Mouse (Mus musculus) left cerebral cortex, postnatal 4 days (tissue): ENCODE results near the gene Tead2. TPM values are rescaled to one million over a fixed set of nuclear protein-coding genes. Genes with fewer than 3 reads are reported as not detected.
"Not testable (repeated sequence)": the region's sequence is repeated elsewhere in the genome, so short reads cannot be mapped to it uniquely, and the experiment has no call there.

ENCODE experiments used
- DNase-seq: peaks from one replicate; pipeline ENCODE4 v3.0.0-alpha.2; 2022
- intact Hi-C: fragments of 180-260 bp; cut with DNase I; formaldehyde crosslinking; loops from one replicate; pipeline ENCODE4 v1.15.1; 2025
- microRNA-seq: library from miRNA; unstranded; fragments of <30 nt; microRNA quantifications from one replicate; pipeline ENCODE4 v1.2.0, GENCODE M21; 2022
- total RNA-seq, 2 experiments: library from RNA; stranded (reverse); gene quantifications; 2 replicates each; pipeline ENCODE4 v1.2.3; 2021

Gene Tead2
- total RNA-seq, 2 experiments from 2014 or later, result 15.1 to 17.6 TPM

DNA sequence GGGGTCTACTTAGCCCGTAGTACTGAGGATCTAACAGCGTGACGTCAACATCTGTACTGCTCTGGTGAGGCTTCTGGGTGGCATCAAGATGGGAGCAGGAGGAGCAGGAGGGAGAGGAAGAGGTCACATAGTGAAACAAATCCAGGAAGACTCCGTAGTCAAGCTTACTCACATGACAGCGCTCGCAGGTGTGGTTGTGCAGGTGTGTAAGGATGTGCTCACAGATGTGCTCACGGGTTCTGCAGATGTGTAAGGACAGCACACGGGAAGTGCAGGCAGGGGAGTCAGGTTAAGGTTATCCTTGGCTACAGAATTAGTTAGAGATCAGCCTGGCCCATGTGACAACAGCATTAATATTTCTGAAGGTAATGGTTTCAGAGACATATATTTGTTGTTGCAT is 38.3 kb downstream of the Tead2 start:
- no peak for DNase-seq
- intact Hi-C loops, result no loop called here

DNA sequence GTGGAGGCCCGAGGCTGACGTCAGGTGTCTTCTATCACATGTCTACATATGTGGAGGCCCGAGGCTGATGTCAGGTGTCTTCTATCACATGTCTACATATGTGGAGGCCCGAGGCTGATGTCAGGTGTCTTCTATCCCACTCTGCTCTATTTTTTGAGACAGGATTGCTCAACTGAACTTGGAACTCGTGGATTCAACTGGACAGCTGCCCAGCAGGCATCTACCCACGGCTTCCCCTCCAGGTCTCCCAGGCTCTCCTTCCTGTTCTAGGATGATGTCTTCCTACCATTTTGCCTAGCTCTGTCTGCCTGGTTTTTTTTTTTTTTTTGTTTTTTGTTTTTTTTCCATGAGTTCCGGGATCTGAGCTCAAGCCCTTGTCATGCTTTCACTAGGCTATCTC is 40.3 kb downstream of the Tead2 start:
- DNase-seq, intact Hi-C loops: not testable (repeated sequence)

DNA sequence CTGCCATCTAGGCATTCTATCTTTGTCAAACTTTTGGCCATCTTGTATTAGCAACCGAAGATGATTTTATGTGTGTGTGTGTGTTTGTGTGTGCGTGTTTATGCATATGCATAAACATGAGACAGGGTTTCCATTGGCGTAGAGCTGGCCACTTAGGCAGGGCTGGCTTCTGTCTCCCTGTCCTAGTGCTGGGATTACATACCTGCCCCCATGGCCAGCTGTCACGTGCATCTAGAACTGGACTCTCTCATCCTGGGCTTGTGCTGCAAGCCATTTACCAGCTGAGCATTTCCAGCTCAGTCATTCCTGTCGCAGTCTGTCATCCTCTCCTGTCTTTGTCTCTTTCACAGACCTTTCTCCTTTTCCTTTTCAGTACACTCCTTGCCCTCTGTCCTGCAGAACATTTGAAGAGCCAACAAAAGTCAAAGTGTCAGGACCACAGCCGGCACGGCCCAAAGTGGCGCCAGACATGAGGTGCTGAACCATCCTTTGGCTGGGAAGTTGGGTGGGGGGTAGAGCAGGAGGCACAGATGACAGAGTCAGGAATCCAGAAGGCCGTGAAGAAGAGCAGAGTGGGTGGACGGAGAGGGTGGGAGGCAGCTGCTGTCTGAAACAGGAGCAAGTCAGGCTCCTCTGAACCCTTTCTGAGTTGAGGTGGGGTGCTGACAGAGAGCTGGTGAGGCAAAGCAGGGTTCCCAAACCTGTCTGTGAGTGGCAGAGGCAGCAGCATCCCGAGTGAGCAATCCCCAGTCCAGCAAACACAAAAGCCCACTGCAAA is 41.7 kb downstream of the Tead2 start:
- intact Hi-C loops, result no loop called here
- DNase-seq, result no peak

DNA sequence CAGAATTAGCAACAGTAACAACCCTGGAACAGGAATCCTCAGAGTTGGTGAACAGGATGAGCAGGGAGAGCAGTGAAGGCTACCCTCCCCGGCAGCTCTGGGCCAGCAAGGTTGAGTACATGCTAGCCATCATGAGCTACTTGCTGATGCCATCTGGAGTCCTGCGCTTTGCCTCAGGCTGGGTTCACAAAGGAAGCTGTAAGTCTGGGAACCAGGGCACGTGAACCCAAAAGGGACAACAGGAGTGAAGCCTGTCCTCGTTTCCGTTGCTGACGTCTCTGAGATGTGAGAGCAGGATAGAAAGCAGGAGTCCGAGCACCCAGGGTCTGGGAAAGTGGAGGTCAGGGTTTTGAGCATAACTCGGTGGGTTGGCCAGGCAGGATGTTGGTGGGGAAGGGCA is 43.7 kb downstream of the Tead2 start:
- no peak for DNase-seq
- intact Hi-C loops, result no loop called here

DNA sequence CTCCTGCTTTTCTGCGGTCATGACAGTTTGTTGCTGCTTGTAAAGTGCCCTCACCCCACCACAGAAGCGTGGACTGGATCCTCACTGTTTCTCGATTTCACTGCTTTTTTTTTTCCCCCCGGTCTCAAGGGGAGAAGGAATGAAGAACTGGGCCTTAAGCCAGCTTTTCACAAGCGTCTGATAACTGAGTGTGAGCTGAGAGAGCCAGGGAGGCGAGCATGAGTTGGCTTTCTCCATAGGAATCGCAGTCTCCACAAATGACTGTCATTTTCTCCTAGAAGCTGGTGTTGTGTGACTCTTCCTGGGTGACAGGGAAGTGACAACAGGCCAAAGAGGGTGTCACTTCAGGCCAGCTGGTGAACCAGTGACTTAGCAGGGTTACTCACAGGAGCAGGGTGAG is 46.7 kb downstream of the Tead2 start:
- intact Hi-C loops, result no loop called here
- DNase-seq, result no peak

DNA sequence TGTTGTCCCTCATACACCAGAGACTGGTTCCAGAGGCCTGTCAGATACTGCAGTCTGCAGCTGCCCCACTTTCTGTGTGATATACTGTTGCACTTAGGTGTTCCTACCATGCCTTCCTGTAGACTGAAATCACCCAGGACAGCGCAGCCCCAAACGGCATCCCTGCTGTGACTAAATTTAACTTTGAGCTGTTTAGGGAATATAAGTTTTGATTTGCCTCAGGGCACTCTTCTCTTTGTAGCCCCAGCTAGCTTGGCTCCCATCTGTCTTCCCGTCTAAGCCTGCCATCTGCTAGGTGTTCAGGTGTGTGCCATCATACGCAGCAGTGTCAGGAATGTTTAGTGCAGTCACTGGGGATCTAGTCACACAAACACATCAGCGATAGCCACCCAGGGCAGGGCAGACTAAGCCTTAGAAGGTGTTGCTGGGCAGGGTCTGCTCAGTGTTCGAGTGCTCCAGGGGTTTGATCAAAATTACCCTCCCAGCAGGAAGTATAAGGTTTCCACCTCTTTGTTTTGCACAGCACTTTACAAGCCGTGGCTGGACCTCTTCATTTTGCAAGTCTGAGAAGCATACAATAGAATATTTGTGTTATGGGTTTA is 47.6 kb downstream of the Tead2 start:
- DNase-seq, result no peak

DNA sequence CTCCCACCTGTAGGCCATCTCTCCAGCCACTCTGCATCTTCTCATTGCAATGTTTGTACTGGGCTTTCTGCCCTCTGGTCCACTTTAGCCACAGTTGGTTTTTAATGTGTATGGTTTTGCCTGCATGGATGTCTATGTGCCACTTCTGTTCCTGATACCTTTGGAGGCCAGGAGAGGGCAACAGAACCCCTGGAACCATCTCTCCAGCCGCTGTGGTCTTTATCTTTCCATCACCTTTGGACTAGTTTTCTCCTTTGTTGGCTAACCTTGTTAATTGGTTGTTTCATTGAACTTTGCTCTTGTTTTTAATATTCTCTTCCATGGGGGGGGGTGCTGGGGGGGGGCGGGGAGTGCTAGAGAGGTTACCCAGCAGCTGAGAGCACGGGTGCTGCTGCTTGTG is 48.8 kb downstream of the Tead2 start:
- no peak for DNase-seq
- intact Hi-C loops, result no loop called here

More for the DNA sequence above, 47.6 kb downstream of the Tead2 start:
- intact Hi-C loops, result no loop called here

DNA sequence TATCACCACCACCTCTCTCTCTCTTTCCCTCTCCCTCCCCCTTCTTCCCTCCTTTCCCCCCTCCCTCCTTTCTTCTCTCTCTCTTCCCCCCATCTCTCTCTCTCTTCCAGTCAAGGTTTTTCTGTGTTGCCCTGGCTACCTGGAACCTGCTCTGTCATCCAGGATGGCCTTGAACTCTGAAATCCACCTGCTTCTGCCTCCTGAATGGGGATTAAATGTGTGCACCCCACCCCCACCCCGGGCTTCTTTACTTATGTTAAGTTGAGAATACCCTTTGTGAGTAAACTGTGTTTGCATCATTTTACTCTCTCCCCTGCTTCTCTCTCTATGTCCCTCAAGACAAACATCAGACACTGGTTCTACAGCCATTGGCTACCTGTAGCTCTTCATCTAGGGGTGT is 50.0 kb downstream of the Tead2 start:
- no peak for DNase-seq

DNA sequence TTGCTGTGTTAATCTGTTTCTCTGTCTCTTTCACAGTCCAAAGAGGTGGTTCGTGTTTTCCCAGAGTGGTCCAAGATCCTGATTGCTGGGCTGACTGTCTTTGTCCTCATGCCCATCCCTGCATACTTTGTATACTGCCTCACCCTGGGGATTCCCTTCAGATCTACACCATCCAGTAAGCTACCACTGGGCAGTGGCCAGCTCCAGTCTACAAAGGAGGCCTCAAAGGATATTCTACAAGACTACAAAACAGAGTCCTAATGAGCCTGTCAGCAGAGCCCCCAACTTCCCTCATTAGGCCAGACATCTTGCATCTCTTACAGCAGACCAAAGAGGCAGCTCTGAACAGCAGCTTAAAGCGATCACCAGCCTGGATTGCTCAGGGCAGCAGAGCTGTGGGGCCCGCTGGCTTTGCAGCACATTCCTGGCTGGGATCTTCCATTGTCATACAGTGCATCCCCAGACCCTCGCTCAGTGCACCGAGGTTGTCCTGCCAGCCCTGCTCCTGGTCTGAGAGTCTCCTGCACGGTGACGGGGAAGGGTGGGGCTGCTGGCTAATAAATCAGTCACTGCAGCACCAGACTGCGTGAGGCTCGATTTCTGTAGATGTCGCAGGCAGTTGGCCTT is 57.3 kb downstream of the Tead2 start:
- intact Hi-C loops, result no loop called here
- no peak for DNase-seq

More for the DNA sequence above, 50.0 kb downstream of the Tead2 start:
- intact Hi-C loops, result no loop called here

DNA sequence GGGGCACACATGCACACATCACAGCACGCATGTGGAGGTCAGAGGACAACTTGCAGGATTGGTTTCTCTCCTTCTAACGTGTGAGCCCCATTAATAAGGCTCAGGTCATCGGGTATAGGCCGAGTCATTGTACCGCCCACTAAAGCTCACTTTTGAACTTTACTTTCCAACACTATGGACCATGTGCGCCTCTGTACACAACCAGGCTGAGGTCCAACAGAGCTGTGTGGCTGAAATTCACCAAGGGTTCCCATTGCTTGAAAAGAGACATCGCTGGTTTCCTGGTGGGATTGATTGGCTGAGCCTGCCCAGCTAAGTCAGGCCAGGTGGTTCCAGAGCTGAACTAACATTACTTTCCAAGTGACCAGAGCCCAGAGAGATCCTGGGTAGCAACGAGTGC is 58.1 kb downstream of the Tead2 start:
- DNase-seq, result no peak
- intact Hi-C loops, result no loop called here

DNA sequence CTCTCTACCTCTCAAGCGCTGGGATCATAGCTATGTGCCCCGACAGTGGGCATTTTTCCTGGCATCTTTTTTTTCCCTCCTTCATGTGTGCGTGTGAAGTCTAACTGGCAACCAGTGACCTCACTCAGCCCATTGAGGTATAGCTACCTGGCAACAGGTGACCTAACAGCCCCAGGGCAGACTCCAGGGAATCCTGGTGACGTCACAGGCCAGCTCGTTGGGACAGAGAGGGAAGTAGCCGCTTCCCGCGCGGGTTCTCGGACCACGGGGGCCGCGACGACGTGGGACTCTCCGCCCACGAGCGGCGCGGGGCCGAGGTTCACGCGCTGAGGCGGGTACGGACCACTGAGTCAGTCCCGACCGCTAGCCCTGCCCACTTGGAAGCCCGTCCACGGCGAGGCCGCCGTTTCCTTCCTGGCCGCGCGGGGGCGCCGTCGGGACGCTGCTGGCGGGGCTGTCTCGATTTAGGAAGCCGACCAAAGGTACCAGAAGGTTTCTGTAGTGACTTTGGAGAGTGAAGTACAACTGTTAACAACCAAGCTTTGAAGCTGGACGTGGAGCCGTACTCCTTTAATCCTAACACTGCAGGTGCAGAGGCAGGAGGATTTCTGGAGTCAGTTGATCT is 61.7 kb downstream of the Tead2 start, which contains the start of gene Slc6a21:
Gene Slc6a21 (plus strand): TSS at position 378 of the 625 bp plus-strand sequence.
- intact Hi-C loops, result no loop called here
- DNase-seq, result peak; percentile 64

Small RNAs within 50 kb of the gene (microRNA-seq; reads per million reads assigned to microRNA genes)
- not detected for gene Mir7055

Other genes with a start within 250 kb of the Tead2 start
- gene Cpt1c, start 240.9 kb upstream of the Tead2 start, total RNA-seq, result 10 to 100 TPM; 59.7 to 68.8 TPM
- 100 to 1,000 TPM; 485 to 487 TPM for gene Prmt1, start 229.2 kb upstream of the Tead2 start, total RNA-seq
- gene Irf3, start 218.1 kb upstream of the Tead2 start, total RNA-seq, result 10 to 100 TPM; 34.8 to 37.9 TPM
- gene Bcl2l12, start 217.0 kb upstream of the Tead2 start, total RNA-seq, result 1 to 10 TPM; 4.4 to 4.7 TPM
- 100 to 1,000 TPM; 154 TPM for gene Scaf1, start 199.4 kb upstream of the Tead2 start, total RNA-seq
- gene Rras, start 197.8 kb upstream of the Tead2 start, total RNA-seq, result 1 to 10 TPM; 6.9 to 7.2 TPM
- 10 to 100 TPM; 77.9 to 80.6 TPM for gene Prr12, start 162.9 kb upstream of the Tead2 start, total RNA-seq
- 10 to 100 TPM; 44.8 to 47.6 TPM for gene Nosip, start 153.3 kb upstream of the Tead2 start, total RNA-seq
- 1 to 10 TPM; 6.2 to 7.2 TPM for gene Prrg2, start 153.1 kb upstream of the Tead2 start, total RNA-seq
- 10 to 100 TPM; 13.0 to 16.7 TPM for gene Rcn3, start 123.5 kb upstream of the Tead2 start, total RNA-seq
- gene Fcgrt, start 111.9 kb upstream of the Tead2 start, total RNA-seq, result 10 to 100 TPM; 17.7 to 18.3 TPM
- gene Rps11, start 91.3 kb upstream of the Tead2 start, total RNA-seq, result 100 to 1,000 TPM; 707 to 729 TPM
- gene Rpl13a, start 87.0 kb upstream of the Tead2 start, total RNA-seq, result 1,000 to 10,000 TPM in 1 of 2 experiments, 100 to 1,000 TPM in 1; 958 to 1,083 TPM
- under 1 TPM in 1 of 2 experiments, not detected in 1; 0.50 TPM for gene Gm45713, start 79.5 kb upstream of the Tead2 start, total RNA-seq
- gene Flt3l, start 79.3 kb upstream of the Tead2 start, total RNA-seq, result 1 to 10 TPM; 2.8 to 3.0 TPM
- gene Pih1d1, start 61.5 kb upstream of the Tead2 start, total RNA-seq, result 100 to 1,000 TPM; 100 to 101 TPM
- gene Aldh16a1, start 61.2 kb upstream of the Tead2 start, total RNA-seq, result 10 to 100 TPM; 16.7 to 16.9 TPM
- 100 to 1,000 TPM; 267 to 292 TPM for gene Slc17a7, start 51.8 kb upstream of the Tead2 start, total RNA-seq
- gene Gfy, start 36.2 kb upstream of the Tead2 start, total RNA-seq, result under 1 TPM in 1 of 2 experiments, not detected in 1; 0.38 TPM
- not detected for gene Pth2, start 34.8 kb upstream of the Tead2 start, total RNA-seq
- gene Ccdc155, start 10.9 kb upstream of the Tead2 start, total RNA-seq, result 1 to 10 TPM; 1.1 to 1.9 TPM
- 10 to 100 TPM; 14.5 to 18.3 TPM for gene Dkkl1, start 3.6 kb upstream of the Tead2 start, total RNA-seq
- 1 to 10 TPM; 2.5 to 2.6 TPM for gene Cd37, start 23.4 kb downstream of the Tead2 start, total RNA-seq
- 1 to 10 TPM; 1.2 to 1.8 TPM for gene Slc6a16, start 25.3 kb downstream of the Tead2 start, total RNA-seq
- not detected for gene Slc6a21, start 61.8 kb downstream of the Tead2 start, total RNA-seq
- 10 to 100 TPM; 32.1 to 33.8 TPM for gene Trpm4, start 118.0 kb downstream of the Tead2 start, total RNA-seq
- gene Hrc, start 119.5 kb downstream of the Tead2 start, total RNA-seq, result under 1 TPM; 0.36 to 0.38 TPM
- gene Ppfia3, start 151.3 kb downstream of the Tead2 start, total RNA-seq, result 100 to 1,000 TPM; 106 to 108 TPM
- gene Lin7b, start 154.8 kb downstream of the Tead2 start, total RNA-seq, result 10 to 100 TPM; 60.4 to 68.3 TPM
- 100 to 1,000 TPM; 453 to 460 TPM for gene Snrnp70, start 180.0 kb downstream of the Tead2 start, total RNA-seq
- gene Kcna7, start 189.9 kb downstream of the Tead2 start, total RNA-seq, result under 1 TPM in 1 of 2 experiments, not detected in 1; 0.16 TPM
- under 1 TPM in 1 of 2 experiments, not detected in 1; 0.30 TPM for gene Ntf5, start 197.9 kb downstream of the Tead2 start, total RNA-seq
- not detected for gene Lhb, start 205.1 kb downstream of the Tead2 start, total RNA-seq
- 10 to 100 TPM; 17.8 to 18.7 TPM for gene Gys1, start 219.1 kb downstream of the Tead2 start, total RNA-seq
- gene Ruvbl2, start 222.3 kb downstream of the Tead2 start, total RNA-seq, result 10 to 100 TPM; 54.2 to 60.3 TPM
- gene Ftl1, start 244.1 kb downstream of the Tead2 start, total RNA-seq, result 100 to 1,000 TPM; 708 to 725 TPM